Mouse (Mus musculus) liver, embryonic 14.5 days (tissue): ENCODE data around the gene Vmn1r32. TPM values are rescaled to one million over a fixed set of nuclear protein-coding genes. Genes with fewer than 3 reads are reported as not detected.

Source experiments
- ATAC-seq: fragments of 200-750 bp; cut with Nextera tagmentation; 2 replicates; pipeline ENCODE4 v1.8.0; 2017; ENCODE audit warnings: moderate number of reproducible peaks, mild to moderate bottlenecking, moderate library complexity; ENCODE audit not compliant: insufficient read depth
- DNase-seq, 3 experiments: peaks; one replicate each; pipeline ENCODE4 v3.0.0-alpha.2; 2012 to 2013; ENCODE audit warnings: low read depth in 3 of 3, low spot score in 3 of 3
- H3K27ac ChIP-seq: fragments of 300-500 bp; sonication (generic); 2 replicates; pipeline ENCODE4 v1.5.1; 2014; ENCODE audit warnings: moderate library complexity, mild to moderate bottlenecking, control low read depth, inconsistent platforms
- H3K27me3 ChIP-seq: fragments of 300-500 bp; sonication (generic); 2 replicates; pipeline ENCODE4 v1.6.1; 2014; ENCODE audit warnings: mild to moderate bottlenecking, low read length, moderate library complexity; ENCODE audit not compliant: control insufficient read depth, insufficient read depth
- H3K36me3 ChIP-seq: fragments of 300-500 bp; sonication (generic); replicated peaks from 2 replicates; pipeline ENCODE4 v1.6.1; 2014; ENCODE audit warnings: low read depth; ENCODE audit not compliant: control insufficient read depth, insufficient read depth
- H3K4me1 ChIP-seq, 2 experiments: fragments of 200-500 bp in 1 of 2; fragments of 300-500 bp in 1 of 2; sonication (generic) in 1 of 2; replicated peaks; 2 replicates each; pipeline ENCODE4 v1.6.1; 2012 to 2014; ENCODE audit warnings: antibody characterized with exemption in 1 of 2, inconsistent platforms in 1 of 2, low read length in 1 of 2; ENCODE audit not compliant: control insufficient read depth in 2 of 2, insufficient read depth in 2 of 2
- H3K4me2 ChIP-seq: fragments of 300-500 bp; sonication (generic); 2 replicates; pipeline ENCODE4 v1.6.1; 2014; ENCODE audit warnings: low read depth, mild to moderate bottlenecking, control low read depth, moderate library complexity
- H3K4me3 ChIP-seq, 2 experiments: fragments of 200-500 bp in 1 of 2; fragments of 300-500 bp in 1 of 2; sonication (generic) in 1 of 2; 2 replicates each; pipeline ENCODE4 v1.5.1; 2012 to 2014; ENCODE audit warnings: low read depth in 2 of 2, low read length in 2 of 2, mild to moderate bottlenecking in 2 of 2, control low read depth in 1 of 2, inconsistent platforms in 1 of 2, moderate library complexity in 1 of 2; ENCODE audit not compliant: insufficient read depth in 1 of 2
- H3K9ac ChIP-seq: fragments of 300-500 bp; sonication (generic); replicated peaks from 2 replicates; pipeline ENCODE4 v1.6.1; 2014; ENCODE audit warnings: mild to moderate bottlenecking, control low read depth, moderate library complexity
- H3K9me3 ChIP-seq: fragments of 300-500 bp; sonication (generic); 2 replicates; pipeline ENCODE4 v1.6.1; 2016; ENCODE audit warnings: low read length, mixed read lengths; ENCODE audit not compliant: control insufficient read depth
- CTCF ChIP-seq: IDR thresholded peaks from 2 replicates; pipeline ENCODE4 v1.5.1; 2016; ENCODE audit warnings: antibody characterized with exemption, low read depth, control low read depth
- EP300 ChIP-seq: IDR thresholded peaks from 2 replicates; pipeline ENCODE4 v1.6.1; 2016; ENCODE audit warnings: antibody characterized with exemption, low read depth
- WGBS: fragments of 180-500 bp; shearing (Covaris S2); extraction: QIAGEN DNeasy Blood & Tissue Kit; methylation state at CpG from one replicate; pipeline ENCODE4 v1.1.7; 2014; ENCODE audit not compliant: insufficient replicate concordance; 5-methylcytosine and 5-hydroxymethylcytosine counted together
- polyA plus RNA-seq, 2 experiments: library from polyadenylated mRNA; depleted of rRNA in 1 of 2; stranded (reverse) in 1 of 2; unstranded in 1 of 2; fragments of >200 nt; fragmentation: Nextera tagmentation in 1 of 2; extraction: Ambion mirVana in 1 of 2; gene quantifications; 2 replicates each; pipeline versions ENCODE4 v1.2.1 to v1.2.3; 2012 to 2014

Gene Vmn1r32
- polyA plus RNA-seq (2012; rRNA removed) (0.01 TPM in 1 of 2 replicates, not detected in the other), polyA plus RNA-seq (2014; fragmentation: Nextera tagmentation; extraction: Ambion mirVana) (0.04 and 0.06 TPM in 2 replicates)

DNA sequence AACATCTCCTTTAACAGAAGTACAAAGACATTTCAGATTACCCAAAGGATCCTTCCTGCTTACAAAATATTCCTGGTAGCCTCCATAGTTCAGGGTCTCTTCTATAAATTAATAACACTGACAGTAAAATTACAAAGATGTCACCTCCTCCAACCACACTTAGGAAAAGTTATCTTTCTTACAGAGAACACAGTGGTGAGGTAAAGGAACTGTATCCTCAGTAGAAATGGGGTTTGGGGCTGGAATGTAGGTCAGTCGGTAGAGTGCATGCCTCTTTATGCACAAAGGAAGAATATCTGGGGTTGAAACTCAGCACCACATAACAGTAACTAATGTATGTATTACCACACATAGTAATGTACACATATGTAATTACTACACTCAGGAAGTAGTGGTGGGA, at the start of gene Vmn1r32:
Gene Vmn1r32, minus strand, starts transcription at position 101 of the 400 bp plus-strand sequence.
- H3K9me3 ChIP-seq: no peaks in the 10 kb centered on the region
- no peaks in the 10 kb centered on the region for H3K36me3 ChIP-seq
- ATAC-seq (no peak), DNase-seq (no peak)
- no peak within 1 kb of the TSS for H3K27ac ChIP-seq
- H3K9ac ChIP-seq: no peak within 1 kb of the TSS
- no peaks in the 10 kb centered on the region for H3K27me3 ChIP-seq
- TF ChIP-seq EP300: no peak
- no peaks in the 10 kb centered on the region for H3K4me1 ChIP-seq
- WGBS: 66% methylated on average over 1 of the region's 1 CpGs
- H3K4me3 ChIP-seq: no peak within 1 kb of the TSS
- no peak within 1 kb of the TSS for H3K4me2 ChIP-seq

DNA sequence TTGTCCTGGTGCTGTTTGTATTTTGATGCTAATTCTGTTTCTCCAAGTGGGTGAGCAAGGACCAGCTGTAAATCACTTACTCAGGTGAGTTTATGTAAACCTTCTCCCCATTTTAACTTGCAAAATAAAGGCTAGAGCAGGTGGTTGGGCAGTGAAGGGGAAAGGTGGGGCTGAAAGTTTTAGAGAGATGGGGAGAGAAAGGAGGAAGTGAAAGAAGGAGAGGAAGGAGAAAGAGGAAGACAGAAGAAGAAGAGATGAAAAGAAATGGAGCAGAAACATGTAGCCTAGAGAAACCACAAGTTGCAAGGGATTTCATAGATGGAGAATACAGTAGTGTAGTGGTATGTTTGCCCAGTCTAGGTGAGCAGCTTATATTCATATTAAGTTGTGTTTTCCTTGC, 35.9 kb upstream of the Vmn1r32 start:
- ATAC-seq (no peak), DNase-seq (no peak)
- Histone ChIP-seq H3K27me3 (no peaks in the 10 kb centered on the region), H3K9me3 (no peaks in the 10 kb centered on the region), H3K36me3 (no peaks in the 10 kb centered on the region), H3K4me3 (no peak overlapping the region), H3K4me2 (no peak overlapping the region), H3K27ac (no peak overlapping the region), H3K4me1 (no peaks in the 10 kb centered on the region), H3K9ac (no peak overlapping the region)
- TF ChIP-seq CTCF: no peak
- TF ChIP-seq EP300: no peak

DNA sequence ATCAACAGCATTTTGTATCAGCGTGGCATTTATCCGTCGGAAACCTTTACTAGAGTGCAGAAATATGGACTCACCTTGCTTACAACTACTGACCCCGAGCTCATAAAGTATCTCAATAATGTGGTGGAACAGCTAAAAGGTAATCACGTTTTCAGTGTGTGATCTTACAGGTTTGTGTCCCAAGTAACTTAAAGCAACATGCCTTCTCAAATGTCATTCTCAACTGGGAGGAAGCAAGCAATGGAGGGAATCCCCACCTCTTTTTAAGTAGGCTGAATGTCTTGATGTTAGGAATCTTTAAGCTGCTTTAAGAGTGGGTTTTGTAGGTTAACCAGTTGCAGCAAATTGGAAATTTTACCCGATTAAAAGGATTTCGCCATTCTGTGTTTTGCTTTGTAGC, 23.9 kb downstream of the Vmn1r32 start:
- 10% methylated on average over 7 of the region's 7 CpGs for WGBS
- Histone ChIP-seq H3K9me3 (no peaks in the 10 kb centered on the region), H3K4me2 (peak overlapping the region; percentile 93), H3K27me3 (no peaks in the 10 kb centered on the region), H3K27ac (peak overlapping the region; percentile 77), H3K4me1 (peaks cover 9 to 15% of the 10 kb centered on the region in 2 experiments), H3K36me3 (peaks cover 33% of the 10 kb centered on the region), H3K4me3 (peak overlapping the region; percentile 72 to 89), H3K9ac (peak overlapping the region; percentile 90)
- DNase-seq (peak in 1 of 3 experiments; percentile 17), ATAC-seq (no peak)
- TF ChIP-seq CTCF (no peak), EP300 (no peak)

DNA sequence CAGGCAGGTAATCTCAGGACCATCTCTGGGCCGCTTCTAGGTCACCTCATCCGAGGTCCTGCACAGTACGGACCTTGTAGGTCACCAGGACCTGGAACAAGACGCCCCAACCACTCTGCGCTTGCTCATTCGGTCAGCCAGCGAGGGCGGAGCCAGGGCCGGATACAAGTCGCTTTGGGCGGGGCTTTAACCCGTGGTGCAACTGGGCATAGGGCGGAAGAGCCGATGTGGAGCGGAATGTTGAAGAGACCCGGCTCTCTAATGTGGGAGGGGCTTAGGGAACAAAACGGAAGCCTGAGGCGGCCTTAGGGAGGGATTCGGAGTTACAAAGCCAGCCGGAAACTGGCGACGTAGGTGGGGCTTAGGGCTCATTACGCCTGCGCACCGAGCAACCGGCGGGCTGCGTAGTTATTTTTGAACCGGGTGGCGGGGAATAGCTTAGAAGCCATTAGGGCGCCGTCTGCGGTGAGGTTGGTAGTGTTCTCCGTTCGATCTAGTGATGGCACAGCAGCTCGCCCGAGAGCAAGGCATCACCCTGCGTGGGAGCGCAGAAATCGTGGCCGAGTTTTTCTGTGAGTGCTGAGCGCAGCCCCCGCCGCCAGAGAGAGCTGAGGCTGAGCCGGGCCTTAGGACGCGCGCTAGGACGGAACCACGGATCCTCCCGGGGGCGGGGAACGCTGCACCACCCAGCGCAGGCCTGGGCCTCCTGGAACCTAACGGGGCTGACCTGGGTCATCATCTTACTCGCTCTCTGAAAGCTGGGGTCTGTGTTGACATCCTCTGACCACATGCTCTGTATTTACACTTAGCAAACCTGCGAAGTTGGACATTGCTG, 24.7 kb downstream of the Vmn1r32 start, which contains the start of gene Mad2l1:
Gene Mad2l1, plus strand, starts transcription at position 363 of the 835 bp plus-strand sequence.
- DNase-seq (peak; percentile 99), ATAC-seq (peak; percentile 97)
- H3K4me1 ChIP-seq: peaks cover 9 to 15% of the 10 kb centered on the region in 2 experiments
- H3K9ac ChIP-seq: peak within 1 kb of the TSS; percentile 90
- peaks cover 28% of the 10 kb centered on the region for H3K36me3 ChIP-seq
- peak within 1 kb of the TSS; percentile 72 to 89 for H3K4me3 ChIP-seq
- H3K27me3 ChIP-seq: no peaks in the 10 kb centered on the region
- peak within 1 kb of the TSS; percentile 77 for H3K27ac ChIP-seq
- under 1% methylated on average over 57 of the region's 57 CpGs for WGBS
- no peaks in the 10 kb centered on the region for H3K9me3 ChIP-seq
- TF ChIP-seq CTCF: peak; percentile 45
- no peak for TF ChIP-seq EP300
- H3K4me2 ChIP-seq: peak within 1 kb of the TSS; percentile 93

GRCm38 (mm10) chr6:66534366-66534941, 25.4 kb downstream of the Vmn1r32 start:
- peaks cover 20% of the 10 kb centered on the region for H3K36me3 ChIP-seq
- peak overlapping the region; percentile 77 for H3K27ac ChIP-seq
- peak overlapping the region; percentile 93 for H3K4me2 ChIP-seq
- ATAC-seq (peak; percentile 5; the same call in 1 of the 2 replicates), DNase-seq (no peak)
- peaks cover 9 to 15% of the 10 kb centered on the region in 2 experiments for H3K4me1 ChIP-seq
- peak overlapping the region; percentile 54 for H3K9ac ChIP-seq
- H3K4me3 ChIP-seq: peak overlapping the region; percentile 72 to 89
- WGBS: 54% methylated on average over 5 of the region's 5 CpGs
- H3K27me3 ChIP-seq: no peaks in the 10 kb centered on the region
- no peak for TF ChIP-seq EP300
- TF ChIP-seq CTCF: no peak
- H3K9me3 ChIP-seq: no peaks in the 10 kb centered on the region
